Mouse (Mus musculus) kidney, adult 2 months (tissue): ENCODE results near the gene Brat1.

Experiments used
- CTCF ChIP-seq: fragments of 200-500 bp; conservative IDR thresholded peaks from 2 replicates; pipeline ENCODE4 v1.5.1; 2011; ENCODE audit warnings: low read depth, mild to moderate bottlenecking, control low read depth, low read length, moderate library complexity, mixed read lengths; ENCODE audit not compliant: insufficient read depth, insufficient read length
- POLR2A ChIP-seq: fragments of 200-500 bp; IDR thresholded peaks from one replicate; pipeline ENCODE4 v1.6.1; 2011; ENCODE audit warnings: low read depth, low read length, control low read depth

GRCm38 (mm10) chr5:140720773-140721172, 16.0 kb downstream of the Brat1 start:
- TF ChIP-seq CTCF = no peak
- TF ChIP-seq POLR2A = no peak
